Mouse (Mus musculus): ENCODE measurements around the gene Smim1.
A peak's percentile ranks its signal among the peaks of the same experiment; 100 is the strongest.

The Smim1 gene

DNA sequence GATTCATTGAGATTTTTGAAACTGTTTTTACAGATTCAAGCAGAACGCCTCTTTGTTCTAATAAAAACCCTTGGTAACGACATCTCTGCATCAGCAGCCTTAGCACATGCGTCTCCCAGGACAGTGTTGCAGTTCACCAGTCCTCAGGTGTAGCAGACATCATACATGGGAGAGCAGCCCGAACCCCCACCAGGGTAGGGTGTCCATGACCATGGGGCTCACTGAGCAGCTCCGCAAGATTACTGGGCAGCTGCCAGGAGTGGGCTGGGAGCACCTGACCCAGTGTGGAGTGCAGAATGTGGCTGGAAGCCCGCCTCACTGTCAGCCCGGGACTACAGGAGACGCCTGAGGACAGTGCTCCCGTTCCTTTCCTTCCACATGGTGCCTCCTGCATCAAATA, 4.6 kb downstream of the Smim1 start:
- DNase-seq (ENCODE audit: low spot score): no peak

DNA sequence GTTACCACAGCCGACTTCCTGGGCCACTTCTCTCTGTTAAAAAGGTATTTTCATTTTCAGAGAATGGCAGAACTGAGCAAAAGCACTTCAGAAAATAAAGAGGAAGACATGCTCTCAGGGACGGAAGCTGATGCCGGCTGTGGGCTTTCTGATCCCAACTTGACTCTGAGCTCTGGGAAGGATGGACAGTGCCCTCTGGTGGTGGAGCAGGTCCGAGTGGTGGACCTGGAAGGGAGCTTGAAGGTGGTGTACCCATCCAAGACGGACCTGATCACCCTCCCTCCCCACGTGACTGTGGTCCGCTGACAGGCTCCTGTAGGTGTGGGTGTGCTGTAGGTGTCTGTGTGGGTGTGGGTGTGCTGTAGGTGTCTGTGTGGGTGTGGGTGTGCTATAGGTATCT, 6.5 kb downstream of the Smim1 start:
- DNase-seq (ENCODE audit: low spot score): peak; percentile 53

DNA sequence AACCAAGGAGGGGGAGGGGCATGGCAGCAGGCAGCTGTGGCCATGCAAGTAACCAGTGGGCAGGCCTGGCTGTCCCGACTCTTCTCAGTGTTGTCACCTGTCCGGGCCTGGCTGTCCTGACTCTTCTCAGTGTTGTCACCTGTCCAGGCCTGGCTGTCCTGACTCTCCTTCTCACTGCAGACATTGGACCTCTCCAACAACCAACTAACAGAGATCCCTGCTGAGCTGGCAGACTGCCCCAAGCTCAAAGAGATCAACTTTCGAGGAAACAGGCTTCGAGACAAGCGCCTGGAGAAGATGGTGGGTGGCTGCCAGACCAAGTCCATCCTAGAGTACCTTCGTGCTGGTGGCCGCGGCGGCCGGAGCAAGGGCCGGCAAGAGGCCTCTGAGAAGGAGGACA, 10.6 kb downstream of the Smim1 start:
- no peak for DNase-seq (ENCODE audit: low spot score)

DNA sequence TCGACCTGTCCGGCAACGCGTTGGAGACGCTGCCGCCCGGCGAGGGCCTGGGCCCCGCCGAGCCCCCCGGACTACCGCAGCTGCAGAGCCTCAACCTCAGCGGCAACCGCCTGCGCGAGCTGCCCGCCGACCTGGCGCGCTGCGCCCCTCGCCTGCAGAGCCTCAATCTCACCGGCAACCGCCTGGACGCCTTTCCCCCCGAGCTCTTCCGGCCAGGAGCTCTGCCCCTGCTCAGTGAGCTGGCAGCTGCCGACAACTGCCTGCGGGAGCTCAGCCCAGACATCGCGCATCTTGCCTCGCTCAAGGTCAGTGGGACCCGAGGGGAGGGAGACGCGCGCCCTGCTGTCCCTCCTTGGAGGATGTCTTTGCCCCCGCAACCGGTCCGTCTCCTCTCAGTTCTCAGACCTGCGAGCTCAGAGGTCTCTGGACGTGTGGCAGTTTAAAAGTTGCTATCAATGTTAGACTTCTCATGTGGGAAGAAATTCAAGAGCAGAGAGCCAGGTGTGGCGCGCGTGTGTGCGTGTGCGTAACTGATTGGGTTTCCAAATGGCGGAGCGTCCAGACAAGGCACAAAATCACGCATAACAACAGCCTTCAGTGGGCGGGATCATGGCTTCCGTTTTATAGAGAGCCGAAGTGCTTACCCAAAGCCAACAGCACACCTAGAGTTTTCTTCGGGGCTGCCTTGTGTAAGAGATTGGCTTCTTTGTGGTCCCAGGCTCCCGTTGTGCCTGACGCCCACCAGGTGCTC, 13.7 kb downstream of the Smim1 start:
- no peak for DNase-seq (ENCODE audit: low spot score)

DNA sequence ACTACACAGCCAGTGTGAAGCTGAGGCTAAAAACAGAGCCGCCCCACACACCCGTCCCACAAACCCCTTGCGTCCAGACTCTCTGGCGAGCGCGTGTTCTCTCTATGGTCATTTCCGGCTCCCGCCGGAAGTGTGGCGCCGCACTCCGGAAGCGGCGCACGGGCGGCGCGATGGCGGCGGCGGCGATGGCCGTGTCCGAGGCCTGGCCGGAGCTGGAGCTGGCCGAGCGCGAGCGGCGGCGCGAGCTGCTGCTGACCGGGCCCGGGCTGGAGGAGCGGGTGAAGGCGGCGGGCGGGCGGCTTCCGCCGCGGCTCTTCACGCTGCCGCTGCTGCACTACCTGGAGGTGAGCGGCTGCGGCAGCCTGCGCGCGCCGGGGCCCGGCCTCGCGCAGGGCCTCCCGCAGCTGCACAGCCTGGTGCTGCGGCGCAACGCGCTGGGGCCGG, 14.4 kb downstream of the Smim1 start, which contains the start of gene Lrrc47:
Lrrc47 (plus strand) TSS at position 86 of the 444 bp plus-strand sequence.
- DNase-seq (ENCODE audit: low spot score): peak; percentile 88

DNA sequence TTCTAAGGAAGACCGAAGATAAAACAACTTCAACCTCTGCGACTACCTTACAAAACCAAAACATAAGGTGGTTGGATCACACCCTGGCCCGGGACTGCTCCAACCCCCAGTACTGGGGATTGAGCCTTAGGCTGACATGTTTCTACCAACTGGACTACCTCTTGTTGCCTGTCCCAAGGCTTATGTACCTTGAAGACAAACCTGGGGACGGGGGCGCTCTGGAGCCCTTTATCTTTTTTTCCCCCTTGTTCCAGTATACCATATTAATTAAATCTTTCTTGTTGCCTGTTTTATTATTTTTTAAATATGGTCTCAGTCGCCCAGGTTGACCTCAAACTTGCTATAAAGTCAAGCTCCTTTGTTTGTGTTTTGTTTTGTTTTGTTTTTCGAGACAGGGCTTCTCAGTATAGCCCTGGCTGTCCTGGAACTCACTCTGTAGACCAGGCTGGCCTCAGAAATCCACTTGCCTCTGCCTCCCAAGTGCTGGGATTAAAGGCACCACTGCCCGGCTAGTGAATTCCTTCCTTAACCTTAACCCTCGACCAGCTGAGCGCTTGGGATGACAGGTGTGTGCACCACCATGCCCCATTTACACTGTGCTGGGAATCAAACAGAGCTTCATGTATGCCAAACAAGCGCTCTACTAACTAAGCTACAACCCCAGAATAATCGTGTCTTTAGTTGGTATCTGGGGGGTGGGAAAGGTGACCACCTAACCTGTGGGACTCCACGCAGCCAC, 15.0 kb downstream of the Smim1 start:
- no peak for DNase-seq (ENCODE audit: low spot score)

DNA sequence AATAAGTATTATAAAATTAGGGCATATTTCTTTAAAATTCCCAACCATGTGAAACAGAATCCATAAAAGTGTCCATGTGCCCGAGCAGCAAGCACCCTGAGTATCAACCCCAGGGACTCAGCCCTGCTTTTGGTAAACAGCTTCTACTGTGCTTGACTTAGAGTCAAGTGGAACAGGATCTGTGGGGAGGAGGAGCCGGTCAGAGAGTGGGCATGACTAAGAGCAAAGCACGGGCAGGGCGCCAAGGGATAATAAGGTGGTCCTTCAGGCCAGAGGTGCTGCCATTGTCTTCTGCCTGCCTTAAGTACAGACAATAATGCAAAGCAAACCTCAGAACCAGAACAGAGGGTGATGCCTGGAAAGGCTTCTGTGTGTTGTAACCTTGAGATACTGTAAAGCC, 18.3 kb downstream of the Smim1 start:
- DNase-seq (ENCODE audit: low spot score): no peak

DNA sequence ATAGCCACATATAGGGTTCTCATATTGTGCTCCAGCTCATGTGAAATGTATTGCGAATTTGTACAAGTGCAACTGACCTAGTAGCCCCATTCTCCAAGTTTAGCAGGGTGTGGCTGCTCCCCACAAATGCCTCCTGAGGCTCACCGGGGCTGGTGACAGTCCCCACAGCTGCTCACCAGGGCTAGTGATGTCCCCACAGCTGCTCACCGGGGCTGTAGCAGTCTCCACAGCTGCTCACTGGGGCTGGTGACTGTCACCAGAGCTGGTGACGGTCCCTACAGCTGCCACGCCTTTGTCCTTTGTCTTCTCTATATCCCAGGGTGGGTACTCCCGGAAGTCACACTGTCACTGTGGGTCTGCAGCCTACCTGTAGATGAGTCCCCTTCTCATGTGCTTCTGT, 19.8 kb downstream of the Smim1 start:
- no peak for DNase-seq (ENCODE audit: low spot score)

DNA sequence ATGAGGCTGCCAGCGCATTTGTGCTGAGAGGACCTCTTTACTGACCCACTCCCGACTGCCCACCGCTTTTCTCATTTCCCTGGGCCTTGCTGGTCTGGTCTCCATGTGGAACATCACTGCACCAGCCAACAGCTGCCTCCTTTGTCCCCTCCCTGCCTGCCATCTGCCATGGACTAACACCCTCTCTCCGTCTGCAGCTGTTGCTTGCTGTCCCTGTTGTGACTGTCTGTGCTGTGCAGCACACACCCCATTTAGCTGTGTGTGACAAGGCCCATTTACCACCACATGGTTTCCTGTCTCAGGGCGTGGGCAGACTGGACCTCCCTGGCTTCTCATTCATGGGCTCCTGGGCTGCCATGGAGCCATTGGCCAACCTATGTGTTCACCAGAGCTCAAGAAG, 20.5 kb downstream of the Smim1 start:
- no peak for DNase-seq (ENCODE audit: low spot score)

DNA sequence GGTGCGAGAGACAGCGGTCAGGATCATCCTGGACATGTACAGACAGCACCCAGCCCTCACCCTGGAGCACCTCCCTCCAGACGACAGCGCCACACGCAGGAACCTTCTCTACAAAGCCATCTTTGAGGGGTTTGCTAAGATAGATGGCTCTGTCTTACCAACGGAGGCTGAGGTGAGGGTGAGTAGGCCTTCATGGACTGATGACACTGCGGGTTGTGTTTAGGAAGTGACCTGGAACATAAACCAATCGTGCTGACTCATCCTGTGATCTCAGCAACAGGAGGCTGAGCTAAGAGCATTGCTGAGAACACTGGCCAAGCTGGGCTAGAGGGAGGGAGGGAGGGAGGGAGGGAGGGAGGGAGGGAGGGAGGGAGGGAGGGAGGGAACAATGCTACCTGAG, 32.5 kb downstream of the Smim1 start:
- DNase-seq (ENCODE audit: low spot score): no peak

DNA sequence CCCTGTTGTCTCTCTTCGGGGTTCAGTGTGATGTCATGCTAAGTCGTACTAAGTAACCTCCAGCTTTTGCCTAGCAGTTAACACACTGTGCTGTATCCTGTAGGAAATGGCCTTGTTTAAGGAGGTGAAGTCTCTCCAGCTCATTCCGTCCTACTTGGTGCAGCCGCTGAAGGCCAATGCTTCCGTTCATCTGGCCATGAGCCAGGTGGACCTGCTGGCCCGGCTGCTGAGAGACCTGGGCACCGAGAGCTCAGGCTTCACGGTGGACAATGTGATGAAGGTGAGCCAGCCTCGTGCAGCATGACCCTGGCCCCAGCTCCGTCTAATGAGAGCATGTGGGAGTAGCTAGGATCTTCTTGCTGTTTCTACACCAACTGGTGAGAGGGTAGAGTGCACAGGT, 33.3 kb downstream of the Smim1 start:
- no peak for DNase-seq (ENCODE audit: low spot score)

DNA sequence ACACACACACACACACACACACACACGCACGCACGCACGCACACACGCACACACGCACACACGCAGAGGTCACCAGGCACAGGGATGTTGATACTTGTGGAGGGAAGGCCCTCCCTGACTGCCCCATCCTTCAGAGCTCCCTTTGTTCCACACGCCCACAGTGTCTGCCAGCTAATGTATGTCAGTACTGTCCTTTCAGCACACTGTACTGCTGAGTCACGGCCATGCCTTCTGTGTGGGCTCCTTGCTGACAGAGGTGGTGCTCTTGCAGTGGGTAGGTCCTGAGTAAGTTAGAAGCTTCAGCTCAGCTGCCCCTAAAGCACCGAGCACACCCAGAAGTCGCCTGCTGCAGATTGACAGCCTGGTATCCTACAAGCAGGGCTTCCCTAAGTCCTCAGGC, 45.6 kb downstream of the Smim1 start:
- no peak for DNase-seq (ENCODE audit: low spot score)

DNA sequence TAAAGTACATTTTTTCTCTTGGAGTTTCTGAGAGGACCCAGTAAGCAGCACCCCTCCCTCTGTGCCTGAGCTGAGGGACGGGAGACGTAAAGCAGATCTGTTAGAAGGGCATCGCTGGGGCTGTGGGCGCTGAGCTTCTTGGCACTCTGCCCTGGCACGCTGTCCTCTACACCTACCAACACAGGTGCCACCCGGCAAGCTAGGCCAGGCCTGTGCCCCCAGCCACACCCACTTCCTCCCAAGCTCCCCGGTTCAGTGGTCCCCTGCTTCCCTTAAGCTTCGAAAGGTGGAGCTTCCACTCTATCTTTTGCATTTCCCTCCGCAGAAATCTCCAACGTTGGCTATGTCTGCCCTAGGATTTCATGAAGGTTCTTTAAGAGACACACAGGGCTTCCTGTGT, 46.8 kb downstream of the Smim1 start:
- no peak for DNase-seq (ENCODE audit: low spot score)

DNA sequence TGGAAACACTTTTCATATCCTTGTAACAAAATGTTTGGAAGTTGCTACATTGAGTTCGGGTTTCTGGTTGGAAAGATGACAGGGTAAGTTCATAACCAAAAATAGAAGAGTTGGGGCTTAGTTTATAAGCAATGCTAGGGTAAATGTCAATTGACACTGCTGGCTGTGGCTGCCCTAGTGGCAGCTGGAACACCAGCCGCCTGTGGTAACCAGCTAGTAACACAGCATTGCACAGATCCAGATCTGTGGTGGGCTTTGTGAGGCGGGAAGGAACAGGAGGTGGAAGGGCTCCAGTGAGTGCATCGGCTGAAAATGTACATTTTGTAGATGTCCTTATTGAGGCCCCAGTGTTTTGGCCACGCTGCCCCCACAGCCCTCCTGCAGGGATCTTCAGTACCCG, 50.3 kb downstream of the Smim1 start:
- DNase-seq (ENCODE audit: low spot score): no peak

DNA sequence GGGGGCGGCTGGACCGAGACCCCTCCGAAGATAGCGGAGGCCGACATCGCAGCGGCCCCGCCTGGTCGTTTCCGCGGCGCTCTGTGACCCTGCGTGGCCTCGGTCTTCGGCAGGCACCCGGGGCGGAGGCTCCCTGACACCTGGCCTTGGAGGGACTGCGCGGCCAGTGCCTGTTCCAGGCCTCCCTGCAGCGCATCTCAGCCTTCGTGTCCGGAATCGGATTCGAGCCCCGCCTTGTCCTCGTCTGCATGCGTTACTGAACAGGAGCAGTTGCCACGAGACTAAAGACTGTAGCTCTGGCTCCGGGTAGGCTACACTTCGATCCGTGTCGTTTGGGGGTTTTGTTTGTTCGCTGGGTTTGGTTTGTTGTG, 50.8 kb downstream of the Smim1 start:
- peak; percentile 54 for DNase-seq (ENCODE audit: low spot score)

DNA sequence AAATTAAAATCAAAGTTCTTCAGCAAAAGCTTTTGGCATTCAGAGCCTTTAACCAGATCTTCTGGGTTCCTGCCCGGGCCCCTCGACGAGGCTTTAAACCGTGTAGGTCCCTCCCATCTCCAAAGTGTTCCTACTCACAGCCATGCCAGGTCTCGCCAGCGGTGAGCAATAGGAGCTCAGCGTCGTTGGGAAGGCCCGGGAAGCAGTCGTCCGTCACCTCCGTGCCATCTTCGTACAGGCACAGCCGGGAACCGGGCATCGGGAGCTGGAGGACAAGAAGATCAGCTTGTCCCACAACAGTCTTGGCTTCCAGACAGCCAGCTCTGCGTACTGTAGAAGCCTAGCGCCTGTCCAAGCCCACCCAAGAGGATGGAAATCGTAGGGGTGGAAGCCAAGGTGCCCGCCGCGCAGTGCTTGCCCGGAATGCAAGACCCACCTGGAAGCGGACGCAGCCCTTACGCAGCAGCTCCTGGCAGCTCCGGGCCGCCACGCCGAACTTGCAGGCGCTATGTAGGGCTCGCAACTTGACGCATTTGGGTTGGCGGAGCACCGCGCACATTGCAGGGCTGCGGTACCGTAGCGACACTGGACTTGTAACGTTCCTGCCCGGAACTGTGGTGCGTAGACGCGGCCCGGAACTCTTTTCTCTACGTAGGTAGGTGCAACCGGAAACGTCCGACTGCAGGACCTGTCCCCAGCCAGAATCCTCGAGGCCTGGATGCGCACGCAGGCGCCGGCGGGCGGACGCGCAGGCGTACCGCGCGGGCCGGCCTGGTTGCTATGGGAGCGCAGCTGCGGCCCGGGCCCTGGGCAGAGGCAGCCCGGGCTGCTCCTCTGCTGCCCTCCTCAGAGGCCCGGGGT, 51.4 kb downstream of the Smim1 start, which contains the start of the genes Dffb and Cep104:
Dffb (minus strand) TSS at position 696 of the 861 bp plus-strand sequence.
Cep104 (plus strand) TSS at position 764 of the 861 bp plus-strand sequence.
- peak; percentile 95 for DNase-seq (ENCODE audit: low spot score)
